Mouse (Mus musculus) c-Kit-positive CD71-negative TER-119-negative erythroid progenitor cells, embryonic 14.5 days (primary cell): Measurements from ENCODE around the gene Epor.
A peak's percentile ranks its signal among the peaks of the same experiment; 100 is the strongest.

Source experiments
- DNase-seq: peaks from one replicate; pipeline ENCODE4 v3.0.0-alpha.2; 2013; ENCODE audit warnings: low read depth

Epor gene

GRCm38 (mm10) chr9:21962416-21963059 lies 768 bp downstream of the Epor start:
- peak; percentile 89 for DNase-seq

DNA sequence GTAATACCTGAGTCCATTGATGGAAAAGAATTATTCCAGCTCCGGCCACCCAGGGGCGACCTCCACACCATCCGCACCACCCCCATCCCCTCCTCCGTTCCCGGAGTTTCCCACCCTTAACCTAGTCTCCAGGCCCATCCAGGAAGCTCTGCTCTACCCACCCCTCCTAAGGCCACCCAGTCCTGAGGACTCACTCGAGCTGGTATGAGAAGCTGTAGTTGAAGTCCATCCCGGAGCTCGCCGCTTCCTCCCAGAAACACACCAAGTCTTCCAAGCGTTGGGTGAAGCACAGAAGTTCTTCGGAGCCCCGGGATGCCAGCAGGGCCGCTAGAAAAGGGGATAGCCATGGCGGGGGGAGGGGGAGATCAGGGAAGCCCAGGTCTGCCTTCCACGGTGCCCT lies 1.3 kb downstream of the Epor start:
- DNase-seq, result no peak

- no peak for DNase-seq
Observed at GRCm38 (mm10) chr9:21961366-21961980, 1.8 kb downstream of the Epor start.

DNA sequence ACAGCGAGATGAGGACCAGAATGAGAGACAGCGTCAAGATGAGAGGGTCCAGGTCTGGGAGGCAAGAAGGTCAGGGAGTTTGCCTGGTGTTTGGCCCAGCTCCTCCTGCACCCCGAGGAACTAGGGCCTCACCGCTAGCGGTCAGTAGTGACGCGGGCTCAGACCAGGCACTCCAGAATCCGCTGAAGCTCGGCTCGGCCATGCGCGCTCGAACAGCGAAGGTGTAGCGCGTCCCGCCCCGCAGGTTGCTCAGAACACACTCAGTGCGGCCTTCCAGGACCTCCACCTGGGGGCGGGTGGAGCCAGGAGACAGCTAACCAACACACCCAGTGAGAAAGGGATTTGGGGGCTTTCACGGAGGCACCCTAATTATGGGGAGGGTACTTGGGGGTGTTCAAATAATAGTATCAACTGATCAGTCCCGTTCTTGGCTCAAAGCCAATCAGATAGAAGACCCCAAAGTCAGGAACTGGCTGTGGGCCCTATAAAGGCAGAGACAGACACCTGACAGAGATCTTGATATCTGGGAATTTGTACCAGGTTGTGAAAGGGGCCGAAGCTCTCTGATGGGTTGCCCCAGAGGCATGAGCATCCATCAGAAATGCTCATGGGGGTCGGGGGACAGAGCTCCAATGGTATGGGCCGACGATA lies 2.6 kb downstream of the Epor start:
- DNase-seq, result no peak

GRCm38 (mm10) chr9:21960135-21960534 lies 3.2 kb downstream of the Epor start:
- no peak for DNase-seq

- no peak for DNase-seq
Observed at GRCm38 (mm10) chr9:21959244-21959643, 4.1 kb downstream of the Epor start.

GRCm38 (mm10) chr9:21958372-21958771 lies 4.9 kb downstream of the Epor start:
- DNase-seq, result no peak

DNA sequence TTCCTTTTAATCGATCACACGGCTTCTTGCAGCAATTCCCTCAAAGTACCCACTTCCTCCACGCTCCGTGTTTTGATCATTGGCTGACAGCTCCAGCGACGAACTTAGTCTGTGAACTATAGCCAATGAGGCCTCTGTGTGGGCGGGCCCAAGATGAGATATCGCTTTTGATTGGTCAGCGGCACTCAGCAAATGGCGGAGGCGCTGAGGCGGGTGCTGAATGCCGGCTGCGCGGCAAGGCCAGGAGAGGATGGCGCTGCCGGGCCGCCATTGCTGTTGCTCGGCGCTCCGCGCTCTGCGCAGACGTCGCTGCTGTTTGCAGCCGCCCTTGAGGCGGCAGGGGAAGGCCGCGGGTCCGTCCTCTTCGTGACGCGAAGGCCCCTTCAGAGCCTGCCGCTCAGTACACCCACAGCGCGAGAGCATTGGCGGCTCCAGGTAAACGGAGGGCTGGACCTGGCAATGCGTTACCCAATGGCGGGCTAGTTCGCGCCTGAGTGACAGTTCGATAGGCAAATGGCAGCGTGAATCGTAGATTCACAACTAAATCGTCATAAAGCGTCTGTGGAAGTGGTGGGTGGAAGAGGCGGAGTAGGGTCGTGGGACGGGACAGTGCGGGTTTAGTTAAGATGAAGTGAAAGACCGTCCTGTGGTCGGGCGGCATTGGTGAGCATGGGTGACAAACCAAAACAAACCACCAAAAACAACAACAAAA lies 7.6 kb downstream of the Epor start, which contains the start of gene Swsap1:
Gene Swsap1 (plus strand): TSS at position 186 of the 712 bp plus-strand sequence.
- peak; percentile 99 for DNase-seq

- no peak for DNase-seq
Observed at GRCm38 (mm10) chr9:21955225-21955569, 8.1 kb downstream of the Epor start.

DNA sequence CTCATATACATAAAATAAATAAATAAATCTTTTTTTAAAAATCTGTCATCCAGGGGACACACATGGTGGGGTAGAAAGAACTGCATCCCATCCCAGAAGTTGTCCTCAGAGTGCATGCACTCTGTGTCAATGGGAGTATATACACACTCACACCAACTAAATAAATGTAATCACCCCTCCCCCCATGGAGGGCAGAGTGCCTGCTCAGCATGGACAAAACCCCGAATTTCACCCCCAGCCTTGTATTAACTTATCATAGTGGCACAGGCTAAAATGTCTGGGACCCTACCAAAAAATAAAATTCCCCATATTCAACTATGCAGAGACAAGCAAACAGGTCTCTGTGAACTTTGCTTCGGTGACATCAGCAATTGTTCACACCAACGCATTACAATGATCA lies 8.7 kb downstream of the Epor start:
- DNase-seq, result no peak

GRCm38 (mm10) chr9:21953600-21953999 lies 9.7 kb downstream of the Epor start:
- no peak for DNase-seq

DNA sequence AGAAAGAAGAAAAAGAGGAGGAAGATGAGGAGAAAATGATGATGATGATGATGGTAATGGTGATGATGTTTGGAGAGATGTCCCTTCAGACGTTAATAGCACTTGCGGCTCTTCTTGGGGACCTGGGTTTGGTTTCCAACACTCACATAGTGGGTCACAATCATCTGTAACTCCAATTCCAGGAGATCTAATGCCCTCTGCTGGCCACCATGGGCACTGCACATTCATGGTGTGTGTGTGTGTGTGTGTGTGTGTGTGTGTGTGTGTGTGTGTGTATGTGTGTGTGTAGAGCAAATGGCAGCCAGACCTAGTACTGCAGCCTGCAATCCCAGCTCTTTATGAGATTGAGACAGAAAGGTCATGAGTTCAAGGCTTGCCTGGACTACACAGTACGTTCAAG lies 11.3 kb downstream of the Epor start:
- no peak for DNase-seq

DNA sequence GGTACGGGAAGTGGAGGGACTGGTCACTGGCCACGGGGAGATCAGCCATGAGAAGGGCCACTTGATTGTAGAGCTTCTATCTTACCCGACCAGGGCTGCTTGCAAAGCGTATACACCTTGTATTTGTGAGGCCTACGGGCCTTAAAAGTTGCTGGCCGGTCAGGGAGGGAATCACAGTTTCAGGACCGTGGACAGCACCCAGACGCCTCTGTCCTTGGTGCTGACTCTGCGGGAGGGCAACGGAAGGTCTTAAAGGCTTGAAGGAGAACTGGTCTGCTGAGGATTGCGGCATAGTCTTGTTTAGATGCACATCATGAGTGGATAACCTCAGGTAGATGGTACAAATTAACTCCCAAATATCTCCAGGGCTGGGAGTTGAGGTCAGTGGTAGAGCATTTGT lies 13.0 kb downstream of the Epor start:
- DNase-seq, result peak; percentile 70

DNA sequence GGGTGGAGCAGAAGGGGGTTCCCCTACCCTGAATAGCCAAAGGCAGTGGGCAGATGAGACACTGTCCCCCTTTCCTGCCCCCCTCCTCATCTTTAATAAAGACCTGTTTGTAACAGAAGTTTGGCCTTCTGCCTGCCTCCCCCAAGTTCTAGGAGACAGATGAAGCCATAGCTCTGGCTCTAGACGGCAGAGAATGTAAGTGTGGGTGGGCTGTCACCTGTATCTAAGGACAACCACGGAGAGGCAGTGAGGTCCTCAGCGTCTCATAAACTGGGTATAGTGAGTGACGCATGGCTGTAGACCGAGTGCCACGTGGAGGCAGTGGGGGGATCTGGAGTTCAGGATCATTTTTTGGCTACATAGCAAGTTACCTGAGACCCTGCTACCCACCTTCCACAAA lies 14.5 kb downstream of the Epor start:
- DNase-seq, result no peak

DNA sequence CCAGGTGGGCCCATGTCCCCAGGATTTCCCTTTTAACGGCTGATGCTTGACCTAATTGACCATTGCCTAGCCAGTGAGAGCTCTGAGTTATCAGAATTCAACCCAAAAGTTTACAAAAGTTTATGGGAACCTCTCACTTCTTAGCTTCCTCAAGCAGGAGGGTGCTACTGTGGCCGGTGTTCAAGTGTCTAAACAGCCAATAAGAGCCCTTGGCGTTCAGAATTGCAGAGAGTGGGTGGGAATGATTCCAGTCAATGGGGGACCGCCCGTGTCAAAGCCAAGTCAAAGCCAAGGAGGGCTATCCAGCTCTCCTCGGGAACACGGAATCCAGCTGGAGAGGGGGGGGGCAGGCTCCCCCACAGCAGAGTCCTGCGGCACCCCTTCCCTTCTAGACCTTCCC lies 15.2 kb downstream of the Epor start:
- DNase-seq, result no peak

DNA sequence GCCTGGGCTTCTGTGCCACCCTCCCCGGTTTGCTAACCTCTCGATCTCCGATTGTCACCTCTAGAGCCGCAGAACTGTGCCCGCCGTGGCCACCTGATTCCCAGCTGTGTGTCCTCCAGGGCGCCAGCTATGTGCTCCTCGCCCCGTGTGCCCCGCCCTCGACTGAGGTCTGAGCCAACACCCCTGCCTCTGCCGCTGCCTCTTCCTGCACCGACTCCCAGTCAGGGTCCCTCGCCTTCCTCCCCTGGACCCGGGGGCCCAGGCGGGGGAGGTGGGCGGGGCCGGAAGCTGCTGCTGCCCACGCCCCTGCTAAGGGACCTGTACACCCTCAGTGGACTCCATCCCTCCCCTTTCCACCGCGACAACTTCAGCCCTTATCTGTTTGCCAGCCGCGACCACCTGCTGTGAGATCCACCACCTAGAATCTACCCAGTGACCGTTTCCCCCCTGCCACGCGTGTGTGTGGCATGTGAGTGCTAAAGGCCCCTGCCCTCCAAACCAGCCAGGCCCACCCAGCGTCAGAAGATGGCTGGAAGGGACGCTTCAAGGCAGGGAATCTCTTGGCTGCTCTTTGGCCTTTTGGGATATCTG lies 15.7 kb downstream of the Epor start:
- no peak for DNase-seq

- DNase-seq, result no peak
Observed at GRCm38 (mm10) chr9:21944267-21944666, 19.0 kb downstream of the Epor start.

DNA sequence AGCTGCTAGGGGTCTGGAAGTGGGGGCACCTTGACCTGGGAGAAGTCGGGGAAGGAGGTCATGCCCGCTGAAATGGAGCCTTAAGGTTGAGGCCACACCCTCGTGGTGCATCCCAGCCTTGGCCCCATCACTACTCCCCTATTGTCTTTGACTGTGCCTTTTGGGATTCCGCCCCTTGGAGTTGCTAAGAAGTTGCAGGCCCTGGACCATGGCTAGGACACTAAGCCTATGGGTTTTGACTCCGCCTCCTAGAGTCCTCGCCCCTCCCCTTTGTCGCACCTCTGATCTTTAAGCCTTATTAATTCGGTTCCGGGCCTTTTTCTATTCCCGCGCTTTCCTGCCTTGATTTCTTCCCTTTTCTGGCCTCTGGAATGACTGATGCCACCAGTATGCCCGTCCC lies 19.7 kb downstream of the Epor start:
- no peak for DNase-seq

DNA sequence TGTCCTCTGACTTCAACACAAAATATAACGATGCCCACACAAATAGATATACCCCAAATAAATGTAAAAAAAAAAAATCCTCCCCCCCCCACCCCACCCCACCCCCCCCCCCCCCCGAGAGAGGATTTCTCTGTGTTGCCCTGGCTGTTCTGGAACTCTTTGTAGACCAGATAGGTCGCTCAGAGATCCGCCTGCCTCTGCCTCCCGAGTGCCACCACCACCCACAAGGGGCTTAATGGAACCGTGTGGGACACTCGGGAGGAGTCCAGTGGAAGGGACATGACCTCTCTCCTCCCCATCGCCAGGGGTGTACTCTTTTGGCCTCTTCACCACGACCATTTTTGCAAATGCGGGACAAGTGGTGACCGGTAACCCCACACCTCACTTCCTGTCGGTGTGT lies 20.3 kb downstream of the Epor start:
- no peak for DNase-seq

GRCm38 (mm10) chr9:21938234-21938855 lies 25.0 kb downstream of the Epor start:
- no peak for DNase-seq

DNA sequence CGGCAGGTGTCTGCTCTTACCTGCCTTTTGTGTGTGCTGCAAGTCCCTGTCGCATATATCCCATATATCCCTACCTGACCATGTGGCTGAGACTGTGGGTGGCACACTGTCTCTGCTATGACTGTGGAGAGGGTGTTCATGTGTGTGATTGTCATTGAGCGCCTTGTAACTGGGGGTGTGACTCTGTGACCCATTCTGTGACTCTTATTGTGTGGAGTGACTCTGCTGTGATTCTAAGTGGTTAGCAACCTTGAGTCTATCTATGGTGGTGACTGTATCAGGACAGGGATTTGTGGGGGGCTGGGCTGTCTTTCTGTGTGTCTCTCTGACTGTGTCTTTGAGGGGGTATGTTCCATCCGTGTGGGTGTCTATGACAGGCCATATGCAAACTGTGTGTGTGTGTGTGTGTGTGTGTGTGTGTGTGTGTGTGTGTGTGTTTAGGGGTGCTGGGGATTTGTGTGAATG lies 25.6 kb downstream of the Epor start:
- DNase-seq, result no peak
